Mouse (Mus musculus): ENCODE results near the gene Gmds.

Gene Gmds

GRCm38 (mm10) chr13:32026226-32026975 lies 312.1 kb downstream of the Gmds start:
- no peak for DNase-seq

GRCm38 (mm10) chr13:32024822-32025221 lies 313.7 kb downstream of the Gmds start:
- DNase-seq = peak in 1 of 2 experiments; percentile 14

GRCm38 (mm10) chr13:32020455-32021249 lies 317.9 kb downstream of the Gmds start:
- DNase-seq = no peak

- DNase-seq = no peak
Observed at GRCm38 (mm10) chr13:32019256-32019620, 319.3 kb downstream of the Gmds start.

- peak; percentile 84 to 90 for DNase-seq
Observed at GRCm38 (mm10) chr13:32018518-32019255, 319.9 kb downstream of the Gmds start.

- DNase-seq = peak in 1 of 2 experiments; percentile 8
Observed at GRCm38 (mm10) chr13:32008802-32009201, 329.7 kb downstream of the Gmds start.

- peak; percentile 32 to 36 for DNase-seq
Observed at GRCm38 (mm10) chr13:32008116-32008641, 330.4 kb downstream of the Gmds start.

- DNase-seq = no peak
Observed at GRCm38 (mm10) chr13:31993391-31993790, 345.1 kb downstream of the Gmds start.

- peak in 1 of 2 experiments; percentile 29 for DNase-seq
Observed at GRCm38 (mm10) chr13:31992409-31993201, 345.9 kb downstream of the Gmds start.

GRCm38 (mm10) chr13:31981198-31981597 lies 357.3 kb downstream of the Gmds start:
- no peak for DNase-seq

- no peak for DNase-seq
Observed at GRCm38 (mm10) chr13:31978126-31978525, 360.4 kb downstream of the Gmds start.

- no peak for DNase-seq
Observed at GRCm38 (mm10) chr13:31974751-31975479, 363.6 kb downstream of the Gmds start.

GRCm38 (mm10) chr13:31971040-31971501 lies 367.5 kb downstream of the Gmds start:
- DNase-seq = peak in 1 of 2 experiments; percentile 24

- no peak for DNase-seq
Observed at GRCm38 (mm10) chr13:31968272-31968671, 370.3 kb downstream of the Gmds start.

GRCm38 (mm10) chr13:31966931-31967532 lies 371.5 kb downstream of the Gmds start:
- DNase-seq = no peak

GRCm38 (mm10) chr13:31960514-31960913 lies 378.0 kb downstream of the Gmds start:
- no peak for DNase-seq

GRCm38 (mm10) chr13:31958346-31959335 lies 379.9 kb downstream of the Gmds start:
- no peak for DNase-seq

GRCm38 (mm10) chr13:31956584-31956983 lies 382.0 kb downstream of the Gmds start:
- DNase-seq = peak; percentile 49 to 63

GRCm38 (mm10) chr13:31956112-31956511 lies 382.4 kb downstream of the Gmds start:
- DNase-seq = no peak

- no peak for DNase-seq
Observed at GRCm38 (mm10) chr13:31955171-31955570, 383.4 kb downstream of the Gmds start.
